Mouse (Mus musculus) monocyte, adult 5-6 weeks (primary cell): ENCODE measurements around the gene Cfap97. TPM values are rescaled to one million over a fixed set of nuclear protein-coding genes. Genes with fewer than 3 reads are reported as not detected.
"Not testable (repeated sequence)": the region's sequence is repeated elsewhere in the genome, so short reads cannot be mapped to it uniquely, and the experiment has no call there.

Experiments used
- ATAC-seq: fragments of 153-309, 156-312 bp; replicated peaks from 2 replicates; pipeline ENCODE4 v1.8.0; 2017; ENCODE audit warnings: mild to moderate bottlenecking; ENCODE audit not compliant: low TSS enrichment, insufficient number of reproducible peaks, severe bottlenecking, poor library complexity, low FRiP score
- total RNA-seq: library from RNA; stranded (forward); fragments of 200-1000, 200-491, 200-594 nt; gene quantifications from 3 replicates; pipeline ENCODE4 v1.2.3, GENCODE M21; 2017

The Cfap97 gene
- 16.0 to 30.9 TPM (median 23.5 TPM) in 3 replicates for total RNA-seq

DNA sequence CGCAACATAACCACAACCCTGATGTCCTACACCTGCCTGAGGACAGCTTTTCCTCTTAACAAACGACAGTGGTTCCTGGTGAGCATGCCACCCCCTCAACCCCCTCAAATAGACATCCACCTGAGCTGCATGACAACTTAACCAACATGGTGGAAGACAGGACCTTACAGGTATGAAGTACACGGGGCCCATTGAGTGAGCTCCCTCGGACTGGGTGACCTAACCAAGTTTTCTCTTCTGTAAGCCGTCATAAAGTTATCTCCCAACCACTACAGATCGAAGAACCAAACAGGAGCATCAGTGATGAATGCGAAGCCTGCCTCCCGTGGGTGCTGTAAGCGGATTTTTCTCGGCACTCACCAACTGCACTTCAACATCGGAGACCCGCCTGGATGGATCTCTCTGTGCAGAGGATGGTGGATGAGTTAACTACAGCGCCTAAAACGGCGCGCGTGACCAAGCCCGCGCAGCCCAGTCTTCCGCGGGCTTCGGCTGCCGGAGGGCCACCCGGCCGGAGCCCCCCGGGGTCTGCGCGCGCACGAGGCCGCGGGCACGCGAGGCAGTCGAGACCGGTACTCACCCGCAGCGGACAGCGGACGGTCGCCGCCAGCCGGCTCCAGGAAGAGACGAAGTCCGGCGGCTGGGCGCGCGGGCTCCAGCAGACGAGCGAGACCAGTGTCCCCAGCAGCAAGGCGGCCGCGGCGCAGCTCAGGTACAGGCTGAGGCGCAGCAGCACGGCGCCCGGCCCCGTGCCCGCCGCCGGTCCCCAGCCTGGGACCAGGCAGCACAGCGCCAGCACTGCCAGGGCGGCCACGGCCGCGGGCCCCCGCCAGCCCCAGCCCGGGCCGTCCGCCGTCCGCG, at the start of gene Cfap97:
TSS of gene Cfap97 (plus strand) at position 570 of the 861 bp plus-strand sequence.
- 0 out of 2 replicates have a peak, but pooled peaks have one; percentile 32 for ATAC-seq

DNA sequence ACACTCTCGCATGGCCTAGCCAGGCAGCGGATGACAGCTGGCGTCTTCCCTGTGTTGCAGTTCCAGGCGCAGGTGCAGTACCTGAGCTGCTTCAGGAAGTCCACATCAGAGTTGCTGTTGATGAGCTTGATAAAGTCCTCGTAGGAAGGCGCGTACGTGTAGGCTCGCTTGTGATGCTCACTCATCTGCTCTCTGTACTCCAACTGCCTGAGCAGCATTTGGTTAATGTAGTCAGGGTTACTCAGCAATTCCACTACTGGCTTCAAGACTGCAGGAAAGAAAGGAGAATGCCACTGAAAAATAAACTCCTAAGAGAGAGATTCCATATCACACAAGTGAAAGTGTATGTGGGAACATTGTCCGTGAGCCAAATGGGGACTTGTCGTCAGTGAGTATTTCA, 48.1 kb upstream of the Cfap97 start:
- ATAC-seq = no peak

DNA sequence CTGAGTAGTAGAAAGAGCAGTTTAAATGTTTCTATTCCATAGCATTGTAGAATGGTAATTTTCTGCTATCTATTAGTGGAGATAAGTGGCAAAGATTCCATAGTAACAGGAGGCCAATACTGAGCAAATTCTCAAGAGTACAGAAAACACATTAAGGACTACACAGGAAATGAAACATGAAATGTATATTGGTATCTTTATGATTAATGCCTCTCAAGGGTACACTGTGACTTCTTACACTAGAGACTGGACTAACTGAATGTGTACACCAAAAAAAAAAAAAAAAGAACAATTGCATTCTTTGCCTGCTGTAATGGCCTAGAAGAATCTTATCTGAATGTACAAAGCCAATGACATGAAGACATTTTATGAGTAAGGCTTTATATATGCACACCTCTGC, 43.9 kb upstream of the Cfap97 start:
- ATAC-seq = no peak

DNA sequence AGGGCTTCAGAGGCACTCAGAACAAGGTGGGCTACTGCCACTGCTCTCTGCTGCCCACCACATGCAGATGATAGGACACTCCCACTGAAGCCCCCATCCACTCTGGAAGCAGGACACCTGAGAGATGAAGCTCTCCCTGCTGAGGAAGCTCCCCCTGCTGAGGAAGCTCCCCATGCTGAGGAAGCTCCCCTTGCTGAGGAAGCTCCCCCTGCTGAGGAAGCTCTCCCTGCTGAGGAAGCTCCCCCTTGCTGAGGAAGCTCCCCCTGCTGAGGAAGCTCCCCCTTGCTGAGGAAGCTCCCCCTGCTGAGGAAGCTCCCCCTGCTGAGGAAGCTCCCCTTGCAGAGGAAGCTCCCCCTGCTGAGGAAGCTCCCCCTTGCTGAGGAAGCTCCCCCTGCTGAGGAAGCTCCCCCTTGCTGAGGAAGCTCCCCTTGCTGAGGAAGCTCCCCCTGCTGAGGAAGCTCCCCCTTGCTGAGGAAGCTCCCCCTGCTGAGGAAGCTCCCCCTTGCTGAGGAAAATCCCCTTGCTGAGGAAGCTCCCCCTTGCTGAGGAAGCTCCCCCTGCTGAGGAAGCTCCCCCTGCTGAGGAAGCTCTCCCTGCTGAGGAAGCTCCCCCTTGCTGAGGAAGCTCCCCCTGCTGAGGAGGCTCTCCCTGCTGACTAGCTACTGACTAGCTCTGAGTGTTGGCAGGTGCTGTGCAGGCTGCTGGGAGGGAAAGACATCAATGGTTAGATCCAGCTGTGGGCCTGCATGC, 38.0 kb upstream of the Cfap97 start:
- ATAC-seq = not testable (repeated sequence)

DNA sequence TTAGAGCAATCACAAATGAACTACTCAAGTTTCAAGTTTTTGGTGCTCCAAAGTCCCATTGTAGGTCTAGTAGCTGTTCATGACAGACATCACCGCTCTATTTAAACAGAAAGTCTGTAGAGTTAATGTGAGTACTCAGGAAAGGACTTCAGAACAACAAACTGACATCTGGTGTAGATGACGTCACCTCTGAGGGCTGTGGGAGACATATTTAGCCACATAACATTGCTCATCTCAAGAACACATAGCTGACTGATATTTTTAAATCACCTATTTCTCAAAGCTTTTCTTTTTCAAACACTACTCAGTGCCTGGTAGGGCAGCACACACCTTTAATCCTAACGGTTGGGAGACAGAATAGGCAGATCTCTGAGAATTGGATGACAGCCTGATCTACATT, 34.4 kb upstream of the Cfap97 start:
- no peak for ATAC-seq

DNA sequence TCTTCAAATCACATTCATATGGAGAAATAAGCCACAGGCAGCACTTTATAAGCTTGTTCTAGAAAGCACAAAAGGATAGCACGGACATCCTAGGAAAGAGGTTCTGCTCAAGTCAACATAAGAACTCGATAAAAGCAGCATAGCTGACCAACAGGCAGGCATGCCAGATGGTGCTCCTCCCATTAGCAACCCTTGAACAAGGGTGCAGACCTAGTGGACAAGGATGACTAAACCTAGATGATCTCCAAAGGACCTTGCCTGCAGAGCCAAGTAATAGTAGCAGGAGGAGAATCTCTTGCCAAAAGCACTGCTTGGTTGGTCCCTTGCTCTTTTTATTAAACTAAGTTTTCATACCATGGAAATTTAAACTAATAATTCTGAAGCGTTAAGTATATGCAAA, 32.4 kb upstream of the Cfap97 start:
- no peak for ATAC-seq

DNA sequence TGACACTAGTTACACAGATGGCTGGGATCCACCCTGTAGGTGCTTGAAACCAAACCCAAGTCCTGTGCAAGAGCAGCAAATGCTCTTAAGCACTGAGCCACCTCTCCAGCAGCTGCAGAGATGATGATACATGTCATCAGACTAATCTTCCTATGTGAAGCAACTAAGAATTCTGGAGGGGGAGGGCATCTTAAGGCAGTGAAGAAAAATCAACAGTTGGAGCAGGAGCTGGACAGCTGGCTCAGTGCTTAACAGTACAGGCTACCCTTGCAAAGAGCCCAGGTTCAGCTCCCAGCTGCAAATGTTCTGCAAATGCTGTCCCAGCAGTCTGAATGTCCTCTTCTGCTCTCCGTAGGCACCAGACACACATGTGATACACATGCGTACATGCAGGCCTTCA, 29.1 kb upstream of the Cfap97 start:
- no peak for ATAC-seq

DNA sequence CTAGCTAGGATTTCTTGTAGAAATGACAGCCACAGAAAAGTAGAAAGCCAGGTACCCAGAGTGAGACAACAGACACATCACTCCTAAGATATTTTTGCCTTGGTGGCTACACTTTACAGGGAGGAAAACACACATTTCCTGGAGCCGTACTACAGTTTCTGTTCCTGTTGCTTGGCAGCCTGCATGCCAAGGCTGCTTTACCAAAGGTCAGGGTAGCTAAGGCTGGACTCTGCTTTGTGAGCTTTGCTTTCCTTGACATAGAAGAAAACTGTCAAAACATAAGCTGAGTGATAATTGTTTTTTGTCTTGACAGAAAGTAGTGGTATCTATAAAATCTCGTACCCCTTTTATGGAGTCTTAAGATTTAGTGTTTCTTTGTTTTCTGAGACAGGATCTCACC, 21.1 kb upstream of the Cfap97 start:
- ATAC-seq = no peak

DNA sequence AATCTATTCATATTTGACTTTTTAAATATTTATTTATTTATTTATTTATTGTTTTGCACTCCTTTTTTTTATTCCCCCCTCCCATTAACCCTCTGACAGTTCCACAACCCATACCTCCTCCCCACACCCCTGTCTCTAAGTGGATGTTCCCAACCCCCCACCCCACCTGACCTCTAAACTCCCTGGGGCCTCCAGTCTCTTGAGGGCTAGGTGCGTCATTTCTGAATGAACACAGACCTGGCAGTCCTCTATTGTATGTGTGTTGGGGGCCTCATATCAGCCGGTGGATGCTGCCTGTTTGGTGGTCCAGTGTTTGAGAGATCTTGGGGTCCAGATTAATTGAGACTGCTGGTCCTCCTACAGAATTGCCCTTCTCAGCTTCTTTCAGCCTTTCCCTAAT, 16.0 kb upstream of the Cfap97 start:
- ATAC-seq = not testable (repeated sequence)

DNA sequence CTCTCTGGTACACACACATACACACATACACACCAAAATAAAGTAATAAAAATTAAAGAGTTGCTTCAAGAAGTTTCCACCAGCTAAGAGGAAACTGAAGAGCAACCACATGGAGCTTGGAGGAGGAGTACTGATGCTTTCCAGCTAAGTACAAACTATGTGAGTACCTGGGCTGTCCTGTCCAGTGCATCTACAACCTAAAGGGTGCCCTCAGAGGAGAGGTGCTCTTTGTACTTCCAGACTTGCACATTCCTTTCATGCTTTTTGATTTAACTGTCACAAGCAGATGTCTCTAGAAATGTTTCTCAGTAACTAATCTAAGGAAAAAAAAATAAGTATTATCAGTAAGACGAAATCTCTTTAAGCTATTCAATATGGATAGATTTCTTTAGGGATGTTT, 14.2 kb upstream of the Cfap97 start:
- ATAC-seq = no peak

DNA sequence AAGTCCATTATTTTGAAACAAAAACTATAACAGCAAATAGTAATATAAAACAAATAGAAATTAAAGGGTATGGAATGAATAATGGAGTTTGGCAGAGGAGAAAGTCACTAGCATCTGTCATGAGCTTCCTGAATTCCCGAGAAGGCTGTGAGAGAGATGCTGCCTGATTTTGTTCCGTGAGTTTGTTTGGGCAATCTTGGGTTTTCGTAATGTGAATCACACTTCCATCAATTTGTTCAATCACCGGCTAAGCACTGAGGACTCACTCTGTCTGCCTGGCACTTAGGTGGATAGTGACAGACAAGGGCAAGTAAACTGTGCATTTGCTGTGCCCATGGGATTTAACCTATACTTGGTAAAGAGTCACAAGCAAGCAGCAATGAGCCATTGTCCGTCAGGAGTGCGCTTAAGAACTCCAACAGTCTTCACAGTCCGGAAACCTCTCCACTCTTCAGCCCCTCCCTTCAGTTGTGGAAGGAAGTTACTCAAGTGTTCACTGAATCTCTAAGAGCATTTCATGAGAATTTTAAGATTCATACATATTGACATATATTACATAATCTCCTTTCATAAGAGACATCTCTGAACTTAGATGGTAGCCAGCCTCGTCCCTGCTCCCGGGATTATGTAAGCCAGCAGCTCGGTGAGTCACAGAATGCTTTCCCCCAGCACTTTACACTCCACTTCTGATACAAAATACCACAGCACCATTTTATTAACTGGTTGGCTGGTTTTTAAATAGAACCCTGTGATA, 13.6 kb upstream of the Cfap97 start:
- peak; percentile 47; the same call in 1 of the 2 replicates for ATAC-seq

DNA sequence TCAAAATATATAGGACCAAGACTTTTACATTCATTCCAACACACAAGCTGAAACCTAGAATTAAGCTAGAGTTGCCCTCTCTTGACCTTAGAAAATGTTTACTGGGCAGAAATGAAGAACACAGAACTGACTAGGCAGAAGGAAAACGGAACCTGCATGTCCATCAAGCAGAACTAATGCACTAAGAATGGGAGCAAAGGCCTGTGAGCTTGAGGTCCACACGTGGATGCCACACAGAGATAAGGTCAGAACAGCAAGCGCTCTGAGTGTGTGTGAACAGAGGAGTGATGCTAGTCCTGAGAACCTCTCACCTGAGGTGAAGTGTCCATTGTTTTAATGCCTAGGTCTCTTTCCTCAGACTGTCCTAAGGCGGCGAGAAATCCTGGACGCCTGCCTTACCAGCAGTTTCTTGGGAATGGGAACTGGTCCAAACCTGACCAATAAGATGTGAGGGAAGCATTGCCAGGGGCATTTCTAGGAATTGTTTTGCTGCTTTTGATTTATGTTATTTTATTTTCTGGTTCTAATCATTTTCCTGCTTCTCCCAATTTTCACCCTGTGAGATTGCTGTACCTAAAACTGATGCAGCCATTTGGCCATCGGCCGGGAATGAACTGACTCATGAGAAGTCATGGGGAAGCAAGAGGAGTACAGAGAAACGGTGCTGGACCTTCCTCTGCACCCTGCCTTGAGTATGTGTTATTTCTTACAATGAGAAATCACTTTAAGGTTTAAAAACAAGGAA, 11.0 kb upstream of the Cfap97 start:
- ATAC-seq = no peak

DNA sequence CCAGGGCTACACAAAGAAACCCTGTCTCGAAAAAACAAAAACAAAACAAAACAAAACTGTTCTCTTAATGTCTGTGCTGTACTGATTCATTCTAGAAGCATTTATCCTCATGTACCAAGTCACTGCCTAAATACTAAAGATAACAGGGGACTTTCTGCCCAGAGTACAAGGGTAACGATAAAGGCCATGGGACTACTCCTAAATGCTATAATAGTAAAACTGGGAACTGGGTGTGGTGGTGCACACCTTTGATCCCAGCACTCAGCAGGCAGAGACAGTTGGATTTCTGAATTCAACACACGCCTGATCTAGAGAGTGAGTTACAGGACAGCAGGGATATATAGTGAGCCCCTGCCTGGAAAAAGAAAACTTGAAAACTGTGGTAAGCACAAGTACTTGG, 9.9 kb upstream of the Cfap97 start:
- ATAC-seq = no peak

DNA sequence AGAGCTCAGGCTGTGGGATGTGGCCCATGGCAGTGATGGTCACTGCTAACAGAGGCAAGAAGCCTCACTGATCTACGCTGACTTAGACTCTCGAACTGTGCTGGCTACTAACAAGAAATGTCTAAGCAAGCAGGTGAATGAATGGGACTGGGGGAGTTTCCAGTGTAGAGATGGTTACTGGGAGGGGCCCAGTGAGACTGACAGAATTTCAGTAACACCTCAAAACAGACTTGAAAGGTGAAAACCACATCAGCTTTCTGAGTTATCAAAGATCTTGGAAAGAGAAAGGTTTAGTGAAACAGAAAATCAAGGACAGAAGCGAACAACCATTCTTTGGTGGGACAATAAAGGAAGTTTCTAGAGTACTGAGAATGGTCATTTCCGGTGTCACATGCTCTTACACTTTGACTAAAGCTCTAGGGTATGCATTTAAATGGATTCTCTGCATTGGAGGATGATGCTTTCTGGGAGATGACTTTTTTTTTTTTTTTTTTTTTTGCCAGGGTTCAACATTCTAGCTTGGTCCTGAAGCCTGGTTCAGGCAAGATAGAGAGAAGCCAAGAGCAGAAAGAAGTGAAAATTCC, 9.0 kb upstream of the Cfap97 start:
- no peak for ATAC-seq

DNA sequence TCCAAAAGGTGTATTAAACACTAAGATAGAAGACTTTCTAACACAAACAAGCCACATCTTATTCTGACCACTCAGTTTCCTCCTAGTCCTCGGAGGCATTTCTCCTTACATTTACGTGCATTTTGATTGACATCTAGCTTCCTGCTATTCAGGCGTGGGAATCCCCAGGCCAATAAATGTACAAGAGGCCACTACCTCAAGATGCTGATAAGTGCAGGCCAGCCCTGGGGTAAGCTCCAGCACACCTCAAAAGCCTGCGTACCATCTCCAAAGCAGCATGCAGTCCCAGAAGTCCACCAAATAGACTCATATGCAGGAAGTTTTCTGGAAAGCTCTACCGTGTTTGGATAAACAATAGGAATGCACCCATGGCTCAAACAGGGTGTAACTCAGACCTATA, 8.1 kb upstream of the Cfap97 start:
- no peak for ATAC-seq

DNA sequence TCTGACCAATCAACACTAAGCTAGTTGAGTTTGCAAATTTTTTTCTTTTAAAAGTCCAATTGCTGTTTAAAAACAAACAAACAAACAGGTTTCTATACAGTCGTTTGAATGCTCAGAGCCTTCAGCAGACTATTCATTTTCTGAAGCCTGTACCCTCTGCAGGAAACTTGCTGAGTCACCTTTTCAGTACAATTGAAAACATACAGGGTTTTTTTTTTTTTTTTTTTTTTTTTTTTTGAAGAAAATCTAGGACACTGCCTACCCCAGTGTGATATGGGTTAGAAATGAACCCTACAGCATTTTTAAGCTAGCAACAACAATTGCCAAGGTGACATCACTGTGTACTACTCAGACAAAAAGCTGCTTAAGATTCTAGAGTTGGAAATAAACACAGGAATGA, 7.6 kb upstream of the Cfap97 start:
- no peak for ATAC-seq

DNA sequence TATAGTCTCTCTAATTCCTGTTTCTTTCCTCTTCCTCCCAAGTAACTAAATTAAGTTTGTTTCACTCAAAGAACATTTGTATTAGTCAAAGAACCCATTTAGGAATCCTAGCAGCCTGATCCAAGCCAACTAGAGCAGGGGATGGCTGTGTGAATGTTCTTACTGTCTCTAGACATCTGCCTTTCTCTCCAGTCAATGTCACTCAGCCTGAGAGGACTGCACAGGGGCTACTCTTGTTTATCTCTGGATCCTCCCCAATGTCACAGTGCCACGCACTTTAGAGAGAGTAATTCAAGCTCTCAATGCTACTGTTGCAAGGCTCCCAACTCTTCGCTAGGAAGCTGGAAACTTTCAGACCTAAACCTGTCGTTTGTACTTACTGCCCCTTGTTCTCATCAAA, 5.4 kb upstream of the Cfap97 start:
- ATAC-seq = no peak

DNA sequence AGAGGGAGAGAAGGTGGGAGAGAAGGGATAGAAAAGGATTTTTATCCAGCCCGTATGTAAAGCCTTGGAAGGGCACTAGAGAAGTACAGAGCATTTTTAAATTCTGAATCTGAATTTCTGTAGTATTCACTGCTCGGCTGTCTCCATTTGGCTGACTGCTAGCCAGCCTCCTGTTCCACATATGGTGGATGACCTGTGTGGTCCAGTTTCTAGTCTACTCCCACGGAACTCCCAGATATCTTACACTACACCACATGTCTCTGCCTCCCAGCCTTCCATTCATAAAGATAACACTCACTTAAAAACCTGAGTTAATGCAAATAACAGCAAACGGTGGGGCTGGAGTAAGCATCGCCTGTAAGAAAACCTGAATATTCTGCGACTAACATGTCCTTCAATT, 2.3 kb upstream of the Cfap97 start:
- no peak for ATAC-seq
